Comparison of ENCODE assay signal across 20 mouse cellular contexts in genomic region chrX:48129167-48129566, GRCm38 (mm10). TPM values are rescaled to one million over a fixed set of nuclear protein-coding genes. Genes with fewer than 3 reads are reported as not detected.
DNase-seq lines count a peak whose midpoint lies in the region; ATAC-seq lines count a peak whose summit lies in the region.
"Had no signal": no experiment of that assay in that cellular context is flagged by ENCODE, and none has a peak within 500 bp of the region (broad histone marks: within the 10 kb centered on the region; RNA-seq: fewer than 3 reads in every experiment).

No protein-coding gene starts in this region.

- DNase-seq in 416B (ENCODE audit: low read depth) = peak; percentile 77
- DNase-seq in thymus, adult 18-20 months = no peak
- no peak for DNase-seq in layer of hippocampus, adult 18-20 months (ENCODE audit: low spot score in 2 of 2)
- DNase-seq: adrenal gland, adult 8-10 months; adrenal gland, postnatal 14 days; adrenal gland, postnatal 36 days; B cell, adult 2 months; cerebellum, adult 11-12 months; cerebellum, adult 2 months; cerebellum, adult 9-10 months; cerebellum, postnatal 10 days; cerebellum, postnatal 25 days; forebrain, postnatal 0 days had no signal

- peak; percentile 29 for ATAC-seq in granulocyte monocyte progenitor cell, adult 5-6 weeks (replicated peaks; ENCODE audit: poor library complexity, severe bottlenecking)
- 0 out of 2 replicates have a peak, but pooled peaks have one; percentile 57 for ATAC-seq in monocyte, adult 5-6 weeks (replicated peaks; ENCODE audit: insufficient number of reproducible peaks, low FRiP score, low TSS enrichment, poor library complexity, severe bottlenecking)
- ATAC-seq: activated CD4-positive, CD25-positive, alpha-beta regulatory T cell, adult 4 months; CD4-positive, CD25-positive, alpha-beta regulatory T cell, adult 4 months; forebrain, embryonic 13.5 days; forebrain, embryonic 15.5 days; forebrain, postnatal 0 days; Patski had no signal

RNA-seq across cellular contexts. Expression of gene Sash3, which starts 17.1 kb away (rescaled TPM):
- 58.7 and 63.8 TPM in 2 replicates for total RNA-seq in granulocyte monocyte progenitor cell, adult 5-6 weeks (2014; fragmentation: Nextera tagmentation)
- 74.4 and 84.7 TPM in 2 replicates for total RNA-seq in granulocyte monocyte progenitor cell, adult 5-6 weeks (2017)
- 193 to 270 TPM (median 209 TPM) in 3 replicates for total RNA-seq in monocyte, adult 5-6 weeks (2017)
- 1 to 10 TPM in 1 of 2 experiments, under 1 TPM in 1; 0.81 to 1.4 TPM for total RNA-seq in layer of hippocampus, adult 18-20 months (2021)

RNA-seq across cellular contexts. Expression of gene Xpnpep2, which starts 20.6 kb away (rescaled TPM):
- not detected in 2 replicates for total RNA-seq in granulocyte monocyte progenitor cell, adult 5-6 weeks (2014; fragmentation: Nextera tagmentation)
- total RNA-seq in granulocyte monocyte progenitor cell, adult 5-6 weeks (2017) = not detected in 2 replicates
- not detected in 3 replicates for total RNA-seq in monocyte, adult 5-6 weeks (2017)
- total RNA-seq in layer of hippocampus, adult 18-20 months (2021) = under 1 TPM; 0.50 to 0.89 TPM

Comparison
In these comparisons a context has a peak if more than half of its experiments do, and no peak if none do; other contexts are left out.
1. RNA of gene Sash3, which starts 17.1 kb away (total RNA-seq): 193 to 270 TPM in monocyte, adult 5-6 weeks and 58.7 to 84.7 TPM in granulocyte monocyte progenitor cell, adult 5-6 weeks; 0.81 to 1.4 TPM in layer of hippocampus, adult 18-20 months; every median in the first group is over 10 times any median in the second.